16 mouse cellular contexts compared by ENCODE assay signal in the genomic region with DNA sequence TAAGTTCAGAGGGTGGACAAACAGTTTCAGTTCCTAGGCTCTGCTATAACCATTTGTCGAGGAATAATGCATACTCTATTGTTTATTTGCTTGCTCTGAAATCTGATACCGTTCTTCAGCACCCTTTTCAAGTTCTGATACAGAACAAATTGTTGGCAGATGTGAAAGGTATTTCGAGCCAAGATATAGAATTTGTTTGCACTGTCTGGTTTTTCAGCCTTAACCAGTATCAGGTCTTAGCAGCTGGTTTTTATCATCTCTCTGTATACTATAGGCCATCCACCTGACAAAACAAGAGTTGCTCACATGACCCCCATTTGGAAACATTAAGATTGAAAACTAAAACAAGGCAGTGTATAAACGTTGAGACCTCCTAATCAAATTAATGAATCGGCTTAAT.
A peak's percentile ranks its signal among the peaks of the same experiment; 100 is the strongest.
DNase-seq lines count a peak whose midpoint lies in the region; ATAC-seq and TF ChIP-seq lines count a peak whose summit lies in the region.
"Had no signal": no experiment of that assay in that cellular context is flagged by ENCODE, and none has a peak within 500 bp of the region (broad histone marks: within the 10 kb centered on the region; RNA-seq: fewer than 3 reads in every experiment).

No protein-coding gene starts in this region.

- H3K9me3 ChIP-seq in forebrain, embryonic 14.5 days (replicated peaks; ENCODE audit: control insufficient read depth, low read length), result no peaks in the 10 kb centered on the region
- H3K9me3 ChIP-seq in forebrain, embryonic 16.5 days (ENCODE audit: control insufficient read depth, low read length), result no peaks in the 10 kb centered on the region
- H3K9me3 ChIP-seq in lung, postnatal 0 days (ENCODE audit: low read length), result no peaks in the 10 kb centered on the region
- H3K9me3 ChIP-seq in intestine, embryonic 16.5 days (ENCODE audit: control insufficient read depth, low read length), result no peaks in the 10 kb centered on the region
- no peaks in the 10 kb centered on the region for H3K9me3 ChIP-seq in midbrain, embryonic 15.5 days
- H3K9me3 ChIP-seq: heart, embryonic 13.5 days; liver, embryonic 13.5 days had no signal

- no peak overlapping the region for H3K4me3 ChIP-seq in forebrain, embryonic 14.5 days (ENCODE audit: low read depth, low read length)
- no peak overlapping the region for H3K4me3 ChIP-seq in forebrain, embryonic 16.5 days (replicated peaks; ENCODE audit: low read length)
- no peak overlapping the region for H3K4me3 ChIP-seq in lung, postnatal 0 days (ENCODE audit: low read depth, low read length)
- no peak overlapping the region for H3K4me3 ChIP-seq in intestine, embryonic 16.5 days (ENCODE audit: low read length)
- H3K4me3 ChIP-seq in midbrain, embryonic 15.5 days, result no peak overlapping the region
- H3K4me3 ChIP-seq: heart, embryonic 13.5 days; liver, embryonic 13.5 days had no signal

- no peak overlapping the region for H3K27ac ChIP-seq in forebrain, embryonic 14.5 days (ENCODE audit: low read depth, low read length)
- H3K27ac ChIP-seq in forebrain, embryonic 16.5 days (ENCODE audit: low read length), result no peak overlapping the region
- no peak overlapping the region for H3K27ac ChIP-seq in lung, postnatal 0 days (ENCODE audit: low read length)
- H3K27ac ChIP-seq in intestine, embryonic 16.5 days (ENCODE audit: low read length), result no peak overlapping the region
- H3K27ac ChIP-seq in midbrain, embryonic 15.5 days, result no peak overlapping the region
- H3K27ac ChIP-seq: heart, embryonic 13.5 days; liver, embryonic 13.5 days; macrophage had no signal

- H3K27me3 ChIP-seq in forebrain, embryonic 14.5 days (replicated peaks; ENCODE audit: control insufficient read depth, insufficient read depth, low read length), result no peaks in the 10 kb centered on the region
- no peaks in the 10 kb centered on the region for H3K27me3 ChIP-seq in forebrain, embryonic 16.5 days (replicated peaks; ENCODE audit: control insufficient read depth, insufficient read depth, low read length)
- H3K27me3 ChIP-seq in lung, postnatal 0 days (replicated peaks; ENCODE audit: insufficient read depth, low read length), result no peaks in the 10 kb centered on the region
- H3K27me3 ChIP-seq in intestine, embryonic 16.5 days (replicated peaks; ENCODE audit: control insufficient read depth, insufficient read depth, low read length), result no peaks in the 10 kb centered on the region
- no peaks in the 10 kb centered on the region for H3K27me3 ChIP-seq in midbrain, embryonic 15.5 days (replicated peaks)
- H3K27me3 ChIP-seq: heart, embryonic 13.5 days; liver, embryonic 13.5 days had no signal

- H3K36me3 ChIP-seq in forebrain, embryonic 14.5 days (ENCODE audit: control insufficient read depth, insufficient read depth, low read length), result no peaks in the 10 kb centered on the region
- no peaks in the 10 kb centered on the region for H3K36me3 ChIP-seq in forebrain, embryonic 16.5 days (ENCODE audit: control insufficient read depth, insufficient read depth)
- H3K36me3 ChIP-seq in lung, postnatal 0 days (ENCODE audit: insufficient read depth, low read length), result no peaks in the 10 kb centered on the region
- no peaks in the 10 kb centered on the region for H3K36me3 ChIP-seq in intestine, embryonic 16.5 days (ENCODE audit: control insufficient read depth, insufficient read depth, low read length)
- no peaks in the 10 kb centered on the region for H3K36me3 ChIP-seq in midbrain, embryonic 15.5 days (replicated peaks)
- H3K36me3 ChIP-seq: heart, embryonic 13.5 days; liver, embryonic 13.5 days had no signal

- WGBS in forebrain, embryonic 14.5 days, result 77% methylated on average over 5 of the region's 5 CpGs
- 70% methylated on average over 5 of the region's 5 CpGs for WGBS in forebrain, embryonic 16.5 days
- 22% methylated on average over 5 of the region's 5 CpGs for WGBS in lung, postnatal 0 days
- 38% methylated on average over 5 of the region's 5 CpGs for WGBS in intestine, embryonic 16.5 days
- WGBS in midbrain, embryonic 15.5 days, result 80% methylated on average over 5 of the region's 5 CpGs

- no peak for ATAC-seq in forebrain, embryonic 14.5 days
- no peak for ATAC-seq in forebrain, embryonic 16.5 days
- no peak for ATAC-seq in lung, postnatal 0 days
- 0 out of 2 replicates have a peak, but pooled peaks have one; percentile 56 for ATAC-seq in intestine, embryonic 16.5 days
- no peak for ATAC-seq in midbrain, embryonic 15.5 days (replicated peaks)

- peak; percentile 1 for DNase-seq in forebrain, embryonic 14.5 days (ENCODE audit: low spot score)
- DNase-seq in lung, postnatal 0 days (ENCODE audit: low spot score), result peak; percentile 9
- DNase-seq in lung, postnatal 10 days, result no peak
- no peak for DNase-seq in urinary bladder, adult 18-20 months (ENCODE audit: low spot score in 2 of 2)
- DNase-seq in cerebellum, adult 8-10 months, result no peak
- DNase-seq: adrenal gland, postnatal 14 days; cerebellum, adult 9-10 months; heart, adult 11 months; heart, postnatal 36 days; liver, embryonic 13.5 days; midbrain, embryonic 14.5 days had no signal

- no peak overlapping the region for H3K4me2 ChIP-seq in forebrain, embryonic 14.5 days (ENCODE audit: low read length)
- H3K4me2 ChIP-seq in forebrain, embryonic 16.5 days (ENCODE audit: low read length), result no peak overlapping the region
- no peak overlapping the region for H3K4me2 ChIP-seq in lung, postnatal 0 days (replicated peaks; ENCODE audit: low read depth, low read length)
- H3K4me2 ChIP-seq in intestine, embryonic 16.5 days (ENCODE audit: low read depth, low read length), result no peak overlapping the region
- no peak overlapping the region for H3K4me2 ChIP-seq in midbrain, embryonic 15.5 days
- H3K4me2 ChIP-seq: heart, embryonic 13.5 days; liver, embryonic 13.5 days had no signal

- no peak overlapping the region for H3K9ac ChIP-seq in forebrain, embryonic 14.5 days (ENCODE audit: low read length)
- H3K9ac ChIP-seq in forebrain, embryonic 16.5 days (replicated peaks; ENCODE audit: low read depth, low read length), result no peak overlapping the region
- H3K9ac ChIP-seq in lung, postnatal 0 days (replicated peaks; ENCODE audit: low read depth), result no peak overlapping the region
- H3K9ac ChIP-seq in intestine, embryonic 16.5 days (ENCODE audit: low read depth, low read length), result no peak overlapping the region
- no peak overlapping the region for H3K9ac ChIP-seq in midbrain, embryonic 15.5 days
- H3K9ac ChIP-seq: heart, embryonic 13.5 days; liver, embryonic 13.5 days had no signal

- no peak for TF ChIP-seq CTCF in lung, postnatal 0 days (IDR thresholded peaks at IDR 0.05)

- TF ChIP-seq EP300 in lung, postnatal 0 days (IDR thresholded peaks at IDR 0.05), result no peak

- no peaks in the 10 kb centered on the region for H3K4me1 ChIP-seq in forebrain, embryonic 14.5 days (ENCODE audit: control insufficient read depth, insufficient read depth, low read length)
- no peaks in the 10 kb centered on the region for H3K4me1 ChIP-seq in forebrain, embryonic 16.5 days (replicated peaks; ENCODE audit: control insufficient read depth, insufficient read depth, low read length)
- H3K4me1 ChIP-seq in lung, postnatal 0 days (ENCODE audit: insufficient read depth, low read depth, low read length), result no peaks in the 10 kb centered on the region
- H3K4me1 ChIP-seq in intestine, embryonic 16.5 days (ENCODE audit: control insufficient read depth, insufficient read depth, low read length), result no peaks in the 10 kb centered on the region
- no peaks in the 10 kb centered on the region for H3K4me1 ChIP-seq in midbrain, embryonic 15.5 days
- H3K4me1 ChIP-seq: liver, embryonic 13.5 days had no signal

Comparison
In these comparisons a context has a peak if more than half of its experiments do, and no peak if none do; other contexts are left out.
1. DNase-seq: peak in forebrain, embryonic 14.5 days (single experiment) and lung, postnatal 0 days (single experiment); none in lung, postnatal 10 days (single experiment), urinary bladder, adult 18-20 months (0 of 2) and cerebellum, adult 8-10 months (single experiment).